Mouse (Mus musculus) thymus, postnatal 36 days (tissue): ENCODE measurements at regions not wholly inside any gene's neighbourhood (a gene's known extent, or its start where the extent isn't known, plus 50 kb on each side); places are given as distances from the start of the nearest gene placed in this dataset.
"Not testable (repeated sequence)": the region's sequence is repeated elsewhere in the genome, so short reads cannot be mapped to it uniquely, and the experiment has no call there.

Source experiments
- DNase-seq, 2 experiments: peaks; one replicate each; pipeline ENCODE4 v3.0.0; 2022; ENCODE audit warnings: mixed read lengths in 2 of 2

DNA sequence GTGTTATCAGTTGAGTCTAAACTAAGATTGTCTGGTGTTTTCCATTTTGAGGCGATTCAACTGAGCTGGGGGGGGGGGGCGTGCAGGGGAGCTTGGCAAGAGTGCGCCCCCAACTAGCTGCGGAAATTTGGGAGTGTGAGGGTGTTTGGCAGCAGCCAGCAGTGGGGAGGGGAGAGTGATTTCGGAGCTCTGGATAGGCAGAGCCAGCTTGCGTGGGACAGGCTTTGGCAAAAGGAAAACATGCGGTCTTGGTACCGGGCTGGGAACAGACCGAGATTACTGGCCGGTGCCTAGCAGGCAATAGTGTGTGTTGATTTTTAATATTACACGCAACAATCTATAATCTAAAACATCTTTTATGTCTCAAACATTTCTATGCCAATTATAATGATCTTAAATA is 199.4 kb upstream of the Cdk6 start:
- not testable (repeated sequence) for DNase-seq

DNA sequence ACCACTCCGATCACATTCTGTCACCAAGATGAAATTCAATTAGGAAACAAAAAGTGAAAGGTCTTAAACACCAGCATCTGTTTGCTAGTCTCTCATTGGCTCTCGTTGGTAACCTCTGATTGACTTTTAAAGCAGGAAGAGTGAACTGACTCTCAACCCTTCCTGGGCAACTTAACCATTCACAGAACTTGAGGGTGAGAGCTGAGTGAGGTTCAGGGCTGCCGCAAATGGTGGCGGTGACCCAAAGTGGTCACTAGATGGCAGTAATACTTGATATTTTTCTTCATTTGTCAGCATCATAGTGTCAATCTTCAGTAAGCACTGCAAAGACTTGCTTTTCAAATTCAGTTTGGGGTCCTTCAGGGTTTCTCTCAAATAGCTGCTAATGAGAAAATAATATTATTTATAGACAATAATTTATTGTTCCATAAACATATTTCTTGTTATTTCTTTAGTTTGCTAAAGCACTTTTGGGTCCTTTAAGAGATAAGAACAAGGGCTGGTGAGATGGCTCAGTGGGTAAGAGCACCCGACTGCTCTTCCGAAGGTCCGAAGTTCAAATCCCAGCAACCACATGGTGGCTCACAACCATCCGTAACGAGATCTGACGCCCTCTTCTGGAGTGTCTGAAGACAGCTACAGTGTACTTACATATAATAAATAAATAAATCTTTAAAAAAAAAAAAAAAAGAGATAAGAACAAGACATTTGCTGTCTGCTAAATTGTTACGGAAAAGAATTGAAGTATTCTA is 194.6 kb upstream of the Cdk6 start:
- DNase-seq = peak; percentile 9 to 11

DNA sequence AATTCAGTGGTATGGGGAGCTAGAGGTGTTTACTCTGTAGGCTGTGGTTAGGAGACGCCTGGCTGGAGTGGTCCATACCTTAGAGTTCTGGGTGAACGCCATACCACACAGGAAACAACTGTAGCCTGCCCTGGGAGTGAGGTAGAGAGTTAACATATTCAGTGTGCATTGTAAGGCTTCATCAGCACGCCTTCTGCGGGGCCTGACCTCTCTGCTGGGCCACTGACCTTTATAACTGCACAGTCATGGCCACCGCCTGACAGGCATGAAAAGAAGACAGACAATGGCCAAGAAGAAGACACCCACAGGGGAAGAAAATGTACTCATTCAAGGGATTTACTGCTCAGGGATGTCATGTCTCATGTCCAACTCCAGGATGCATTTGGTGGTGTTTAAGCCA is 191.4 kb upstream of the Cdk6 start:
- not testable (repeated sequence) for DNase-seq

DNA sequence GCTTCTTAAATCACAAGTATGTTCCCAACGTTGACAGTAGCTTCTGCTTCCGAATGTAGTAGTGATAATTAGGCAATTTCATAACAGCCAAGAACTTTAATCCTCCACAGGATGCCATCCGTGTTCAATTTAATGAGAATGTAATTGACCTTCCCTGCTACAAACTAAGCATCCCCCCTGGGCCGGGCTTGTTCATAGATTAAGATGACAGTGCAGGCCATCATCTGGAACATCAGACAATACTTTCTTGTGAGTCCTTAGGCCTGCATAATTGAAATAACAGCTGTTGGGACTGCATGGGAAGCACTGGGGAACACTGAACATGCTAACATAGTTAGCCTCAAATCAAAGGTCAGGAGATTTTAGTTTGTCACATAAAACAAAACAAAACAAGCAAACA is 190.5 kb upstream of the Cdk6 start:
- DNase-seq = not testable (repeated sequence)

DNA sequence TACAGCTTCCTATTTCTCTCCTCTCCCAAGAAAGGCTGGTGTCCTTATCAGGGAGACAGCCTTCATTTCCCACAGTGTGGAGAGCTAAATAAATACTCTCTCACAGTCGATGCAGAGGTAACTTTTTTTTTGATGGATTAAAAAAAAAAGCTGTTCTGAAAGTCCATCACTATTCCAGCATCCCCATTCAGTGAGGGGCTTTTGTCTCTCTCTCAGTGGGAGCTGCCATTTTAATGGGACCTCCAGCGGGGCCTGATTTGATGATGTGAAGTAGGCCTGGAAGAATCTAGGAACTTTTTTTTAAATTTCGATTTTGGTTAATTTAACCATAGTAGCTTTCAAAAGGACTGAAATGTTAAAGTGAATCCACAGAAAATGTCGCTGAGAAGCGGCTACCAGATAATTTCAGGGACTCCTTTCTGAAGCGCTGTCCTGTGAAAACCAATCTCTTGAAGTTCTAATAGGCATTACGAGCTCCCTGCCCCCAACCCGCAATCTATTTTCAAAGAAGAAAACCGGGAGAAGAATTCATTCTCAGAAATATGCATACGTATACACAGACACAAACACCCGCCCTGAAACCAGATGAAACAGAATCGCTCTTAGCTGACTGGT is 189.6 kb upstream of the Cdk6 start:
- DNase-seq = not testable (repeated sequence)

DNA sequence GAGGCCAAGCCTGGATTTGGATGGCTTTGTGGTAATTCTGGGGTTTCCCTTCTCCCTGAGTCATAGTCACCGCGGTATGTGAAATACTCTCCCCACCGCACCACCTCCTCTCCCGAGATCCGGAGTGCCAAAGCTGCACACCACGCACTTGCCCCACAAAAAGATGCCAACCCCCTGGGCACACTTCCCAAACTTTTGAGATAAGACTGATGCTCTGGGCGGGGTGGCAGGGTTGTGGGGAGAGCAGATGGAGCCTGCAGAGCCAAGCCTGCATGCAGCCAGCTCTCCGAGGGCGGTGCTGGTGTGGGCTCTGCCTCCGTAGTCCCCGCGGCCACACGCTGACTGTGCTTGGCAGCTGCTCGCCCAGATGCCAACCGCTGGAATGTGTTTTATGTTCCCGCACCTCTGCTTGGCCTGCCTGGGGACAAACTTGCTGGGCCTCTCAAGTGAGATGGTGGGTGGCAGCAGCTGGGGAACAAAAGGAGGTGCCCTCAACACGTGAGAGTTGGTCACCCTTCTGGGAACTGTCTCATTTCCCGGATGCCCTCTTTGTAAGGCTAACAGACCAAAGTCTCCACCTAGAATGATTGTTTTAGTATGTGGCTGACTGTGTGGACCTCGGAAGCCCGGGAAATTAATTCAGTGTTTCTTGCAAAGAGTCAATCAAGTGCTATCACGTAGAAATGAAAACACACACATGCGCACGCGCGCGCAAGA is 189.0 kb upstream of the Cdk6 start:
- DNase-seq = peak; percentile 11 to 16

DNA sequence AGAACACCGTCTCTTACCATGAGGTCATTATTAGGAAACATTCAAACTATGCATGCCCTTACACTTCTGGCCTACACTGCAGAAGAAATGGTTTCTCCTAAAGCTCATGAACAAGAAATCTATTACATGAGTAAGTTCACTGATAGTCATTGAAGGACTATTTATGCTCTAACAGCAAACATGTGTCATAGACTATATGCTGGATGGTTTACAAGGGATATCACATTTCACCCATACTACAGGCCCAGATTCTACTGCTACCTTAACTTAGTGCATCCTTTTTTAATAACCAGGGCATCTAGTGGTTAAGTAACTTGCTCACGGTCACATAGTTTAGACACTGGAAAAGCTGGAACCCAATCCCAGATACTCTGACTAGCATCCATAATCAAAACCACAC is 175.8 kb upstream of the Cdk6 start:
- not testable (repeated sequence) for DNase-seq

DNA sequence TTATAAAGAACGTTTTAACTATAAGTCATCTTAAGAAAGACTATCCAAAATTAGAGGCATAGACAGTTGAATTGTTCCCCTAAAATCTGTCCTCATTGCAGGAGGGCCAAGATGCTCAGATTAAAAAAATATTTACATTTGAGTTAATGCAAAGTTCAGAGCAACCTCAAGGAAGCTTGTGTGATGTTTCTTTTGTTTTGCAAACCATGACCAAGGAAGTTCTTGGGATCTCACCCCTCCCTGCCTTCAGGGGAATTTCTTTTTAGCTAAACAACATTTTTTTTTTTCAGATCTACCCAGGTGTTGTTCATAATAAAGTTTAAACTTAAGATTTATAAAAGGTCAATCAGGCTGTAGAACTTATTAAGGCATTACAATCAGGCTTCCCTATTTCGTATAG is 174.8 kb upstream of the Cdk6 start:
- DNase-seq = not testable (repeated sequence)

DNA sequence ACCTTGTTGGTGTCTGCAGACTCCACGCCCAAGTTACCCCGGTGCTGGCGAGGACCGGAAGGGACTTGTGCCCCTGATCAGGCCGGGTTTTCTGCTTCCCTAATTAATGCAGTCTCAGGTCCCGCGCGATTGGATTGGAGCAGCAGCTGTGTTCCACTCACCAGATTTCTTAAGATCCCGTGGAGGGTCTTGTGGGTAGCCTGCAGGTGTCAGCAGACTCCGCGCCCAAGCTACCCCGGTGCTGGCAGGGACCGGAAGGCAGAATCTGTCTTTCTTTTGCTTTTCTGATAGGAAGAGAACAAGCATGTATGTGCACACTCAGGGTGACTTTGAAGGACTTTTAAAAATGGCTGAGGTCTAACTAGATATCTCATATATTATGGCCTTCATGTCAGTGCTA is 147.7 kb upstream of the Cdk6 start:
- DNase-seq = peak; percentile 26 to 52

DNA sequence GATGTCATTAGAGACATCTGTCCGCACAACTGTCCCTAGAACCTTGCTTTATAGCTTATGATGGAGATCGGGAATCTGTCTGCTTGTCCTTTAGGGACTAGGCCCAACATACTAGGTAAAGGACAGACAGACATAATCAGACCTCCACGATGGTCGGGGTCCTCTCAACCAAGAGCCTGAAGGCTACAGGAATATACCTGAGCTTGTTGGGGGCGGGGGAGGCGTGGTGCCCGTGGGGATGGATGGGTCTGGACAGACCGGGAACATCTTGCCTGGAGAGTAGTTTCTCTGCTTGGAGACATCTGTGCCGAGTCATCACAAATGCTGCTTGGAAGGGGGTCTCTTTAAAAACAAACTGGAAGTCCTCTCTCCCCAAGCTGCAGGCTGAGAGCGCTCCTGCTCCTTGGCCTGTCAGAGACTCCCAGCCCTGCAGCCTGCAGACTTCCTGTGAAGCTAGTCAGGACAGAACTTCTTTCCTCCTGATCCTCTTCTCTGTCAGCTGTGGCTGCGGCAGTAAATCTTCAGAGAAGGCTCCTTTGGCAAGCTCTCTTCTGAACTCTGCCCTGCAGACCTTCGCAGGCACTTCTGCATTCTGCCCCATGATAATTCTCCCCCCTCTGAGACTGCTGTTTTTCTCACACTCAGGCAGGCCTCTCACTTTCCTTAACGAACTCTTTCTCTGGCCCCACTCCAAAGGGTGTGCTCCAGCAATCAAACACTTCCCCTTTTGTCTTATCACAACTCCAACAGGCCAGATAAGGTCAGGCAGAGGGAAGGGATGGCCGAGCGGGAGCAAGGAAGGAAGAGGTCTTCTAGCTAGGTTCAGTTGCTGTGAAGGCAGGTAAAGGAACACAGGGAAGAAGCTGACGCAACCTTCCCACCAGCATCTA is 143.1 kb upstream of the Cdk6 start:
- DNase-seq = peak in 1 of 2 experiments; percentile 2

DNA sequence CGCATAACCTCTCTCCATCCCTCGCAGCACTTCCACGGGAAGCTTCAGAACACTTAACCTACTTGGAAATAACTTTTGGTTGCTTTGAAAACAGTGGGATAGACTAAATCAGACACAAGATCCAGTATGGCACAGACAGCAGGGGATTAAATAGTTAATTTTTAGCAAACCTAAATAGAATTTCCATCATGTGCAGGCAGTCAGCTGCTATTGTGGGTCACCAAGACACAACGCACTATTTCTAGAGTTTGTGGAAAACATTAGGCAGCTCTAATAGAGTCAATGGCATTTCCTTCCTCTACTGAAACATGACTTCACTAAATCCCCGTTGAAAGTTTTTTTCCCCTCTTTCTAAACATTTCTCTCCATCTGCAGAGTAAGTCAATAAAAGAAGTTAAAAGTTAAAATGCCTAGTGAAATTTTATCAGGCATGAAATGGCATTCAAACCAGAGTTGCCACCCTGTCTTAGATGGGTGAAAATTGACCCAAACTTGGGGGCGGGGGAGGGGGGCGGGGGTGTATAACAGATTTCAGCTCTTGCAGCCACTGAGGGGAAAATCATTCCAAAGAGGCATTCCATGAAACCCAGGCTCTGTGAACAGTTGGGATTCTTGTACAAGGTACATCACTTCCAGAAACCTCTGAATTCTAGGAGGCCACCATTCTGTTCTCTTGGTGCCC is 142.3 kb upstream of the Cdk6 start:
- not testable (repeated sequence) for DNase-seq

DNA sequence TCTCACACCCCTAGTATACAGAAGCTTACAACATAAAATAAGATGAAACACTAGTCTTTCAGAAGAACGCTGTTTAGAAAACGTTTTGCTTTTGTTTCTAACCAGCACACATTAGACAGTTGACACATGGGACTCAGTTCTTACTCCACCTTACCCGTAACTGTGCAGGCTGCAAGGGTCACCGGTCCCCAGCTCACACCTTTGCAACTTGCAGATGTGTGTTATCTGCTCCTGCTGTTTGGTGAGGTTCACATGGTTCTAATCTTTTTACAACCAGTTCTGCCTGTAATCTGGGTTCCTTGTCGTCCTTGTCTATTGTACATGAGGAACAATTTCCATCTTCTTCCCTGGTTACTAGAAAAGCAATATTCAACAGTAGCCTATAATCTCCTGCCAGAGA is 135.1 kb upstream of the Cdk6 start:
- not testable (repeated sequence) for DNase-seq

DNA sequence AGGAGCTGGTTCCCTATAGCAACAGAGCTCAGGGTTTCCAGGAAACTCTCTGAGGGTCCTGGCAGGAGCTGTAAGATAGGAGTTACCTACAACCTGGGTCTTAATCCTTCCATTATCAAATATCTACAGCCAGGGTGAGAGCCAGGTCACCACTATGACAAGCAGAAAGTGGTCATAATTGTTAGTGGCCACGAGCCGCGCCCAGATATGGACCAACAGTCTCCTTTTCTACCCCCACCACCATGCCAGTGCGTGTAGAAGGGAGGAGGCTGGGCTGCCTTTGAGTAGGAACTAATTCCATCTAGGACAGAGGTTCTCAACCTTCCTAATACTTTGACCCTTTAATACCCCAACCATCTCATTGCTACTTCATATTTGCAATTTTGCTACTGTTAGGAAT is 133.0 kb upstream of the Cdk6 start:
- DNase-seq = not testable (repeated sequence)

DNA sequence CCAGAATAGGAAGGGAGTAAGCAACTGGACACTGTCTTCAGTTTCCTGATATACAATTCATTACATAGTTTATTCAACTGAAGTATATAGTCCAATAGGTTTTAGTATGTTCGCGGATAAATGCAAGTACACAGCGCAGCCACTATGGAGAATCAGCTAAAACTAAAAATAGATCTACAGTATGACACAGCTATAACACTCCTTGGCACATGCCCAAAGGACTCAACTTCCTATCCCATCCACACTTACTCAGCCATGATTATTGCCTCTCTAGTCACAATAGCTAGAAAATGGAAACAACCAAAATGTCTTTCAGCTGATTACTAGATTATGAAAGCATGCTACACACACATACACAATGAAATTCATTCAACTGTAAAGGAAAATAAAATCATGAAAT is 130.0 kb upstream of the Cdk6 start:
- DNase-seq = no peak

DNA sequence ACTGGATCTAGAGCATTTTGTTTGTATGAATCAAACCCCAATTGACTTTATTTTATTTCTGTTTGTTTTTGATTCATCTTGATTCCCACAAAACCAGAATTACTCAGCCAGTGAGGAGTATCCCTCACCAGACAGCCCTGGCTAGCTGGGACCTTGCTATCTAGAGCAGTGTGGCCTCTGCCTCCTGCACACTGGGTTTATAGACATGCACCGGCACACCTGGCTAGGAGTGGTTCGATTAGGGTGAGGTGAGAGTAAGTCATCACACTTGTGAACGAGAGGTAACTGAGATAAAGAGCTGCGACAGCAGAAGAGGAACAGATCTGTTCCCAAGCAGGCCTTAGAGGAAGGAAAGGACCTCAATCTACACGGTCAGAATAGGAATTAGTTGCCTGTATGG is 125.2 kb upstream of the Cdk6 start:
- DNase-seq = no peak

DNA sequence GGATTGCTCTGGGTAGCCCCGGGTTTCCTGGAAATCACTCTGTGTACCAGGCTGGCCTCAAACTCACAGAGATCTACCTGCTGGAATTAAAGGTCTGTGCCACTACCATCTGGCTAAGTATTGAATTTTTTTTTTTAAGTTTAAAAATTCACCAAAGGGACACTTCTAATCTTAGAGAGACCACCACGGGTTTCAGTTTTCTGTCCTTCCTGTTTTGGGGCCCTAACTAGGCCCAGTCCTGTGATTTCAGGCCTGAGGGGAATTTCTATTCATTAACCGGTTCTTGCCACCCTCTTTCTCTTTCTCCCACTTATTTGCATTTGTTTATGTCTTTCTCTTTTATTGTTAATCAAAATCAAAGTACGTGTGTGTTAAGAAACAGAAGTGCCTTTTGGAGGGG is 122.1 kb upstream of the Cdk6 start:
- DNase-seq = no peak

DNA sequence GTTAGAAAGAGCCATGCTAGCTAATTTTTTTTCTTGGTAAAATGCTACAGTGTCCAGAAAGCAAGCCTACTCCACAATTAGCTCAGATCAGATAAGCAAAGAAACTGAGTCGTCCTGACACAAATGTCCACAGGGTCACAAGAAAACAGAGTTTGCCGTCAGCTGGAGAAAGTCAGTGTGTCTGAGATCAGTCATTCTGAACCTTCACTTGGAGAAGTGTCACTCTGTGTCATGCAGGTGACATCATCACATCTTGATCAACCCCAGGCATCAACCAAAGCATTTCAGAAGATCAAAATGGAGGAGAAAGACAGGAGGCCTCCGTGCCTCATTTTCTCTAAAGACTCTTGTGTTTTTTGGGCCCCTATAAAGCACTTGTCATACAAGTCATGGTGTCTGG is 121.5 kb upstream of the Cdk6 start:
- no peak for DNase-seq

DNA sequence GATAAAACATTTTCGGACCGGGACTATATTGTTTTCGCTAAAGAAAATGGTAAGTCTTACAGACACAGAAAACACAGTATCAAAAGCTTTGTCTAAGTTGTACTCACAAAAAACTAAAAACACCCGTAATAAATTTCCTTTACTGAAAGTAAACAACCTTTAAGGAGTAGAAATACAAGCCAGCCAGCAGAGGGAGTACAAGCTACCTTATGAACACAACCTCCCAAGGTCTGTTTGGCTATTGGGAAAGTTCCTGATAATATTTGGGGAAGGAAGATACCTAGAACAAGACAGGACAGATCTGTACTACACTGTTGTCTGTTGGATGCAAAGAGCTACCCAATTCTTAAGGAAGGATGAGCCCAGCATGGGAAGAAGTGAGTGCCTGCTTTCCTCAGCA is 117.5 kb upstream of the Cdk6 start:
- DNase-seq = not testable (repeated sequence)

DNA sequence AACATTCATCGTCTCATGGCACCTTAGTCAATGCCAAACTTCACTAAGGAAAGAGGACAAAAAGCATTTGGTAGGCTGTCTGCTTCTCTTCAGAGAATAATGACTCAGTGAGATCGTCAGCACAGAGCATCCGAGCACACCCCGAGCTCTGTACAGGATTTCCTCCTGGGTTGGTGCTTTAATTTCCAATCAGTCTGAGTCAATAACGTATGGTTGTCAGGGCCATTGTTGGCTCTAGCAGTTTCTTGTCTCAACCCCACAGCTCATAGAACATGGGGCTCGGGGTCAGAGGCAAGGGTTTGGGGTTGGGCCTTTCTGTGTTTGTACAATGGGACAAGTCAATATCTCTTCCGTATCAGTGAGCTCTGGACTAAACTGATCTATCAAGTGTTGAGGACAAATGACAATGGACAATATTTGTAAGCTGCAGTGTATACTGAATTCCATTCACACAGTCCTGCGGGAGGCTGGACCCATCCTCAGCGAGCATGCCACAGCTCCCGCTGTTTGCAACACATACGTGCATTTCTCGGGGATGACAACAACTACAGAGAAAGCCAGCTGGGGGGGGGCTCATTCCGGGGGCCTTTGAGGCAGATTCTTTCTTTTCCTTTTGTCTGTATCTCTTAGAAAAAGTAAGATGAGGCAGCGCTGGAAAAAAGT is 116.8 kb upstream of the Cdk6 start:
- not testable (repeated sequence) for DNase-seq

DNA sequence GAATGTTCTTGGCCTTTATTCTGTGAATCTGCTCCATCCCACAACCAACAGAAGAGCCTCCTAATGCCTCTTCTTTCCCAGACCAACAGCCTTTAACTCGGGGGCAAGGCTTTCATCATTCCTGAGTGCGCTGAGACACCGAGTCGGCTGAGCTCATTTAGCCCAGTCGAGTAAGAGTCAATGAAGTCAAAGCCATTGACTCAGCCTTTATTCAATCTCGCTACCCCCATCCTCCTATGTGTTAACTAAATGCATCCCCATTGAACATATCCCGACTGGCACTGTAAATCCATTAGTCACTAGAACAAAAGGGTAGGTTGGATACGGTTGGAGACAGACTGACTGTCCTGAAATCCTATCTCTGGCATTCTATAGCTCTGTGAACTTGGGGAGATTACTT is 115.9 kb upstream of the Cdk6 start:
- not testable (repeated sequence) for DNase-seq

DNA sequence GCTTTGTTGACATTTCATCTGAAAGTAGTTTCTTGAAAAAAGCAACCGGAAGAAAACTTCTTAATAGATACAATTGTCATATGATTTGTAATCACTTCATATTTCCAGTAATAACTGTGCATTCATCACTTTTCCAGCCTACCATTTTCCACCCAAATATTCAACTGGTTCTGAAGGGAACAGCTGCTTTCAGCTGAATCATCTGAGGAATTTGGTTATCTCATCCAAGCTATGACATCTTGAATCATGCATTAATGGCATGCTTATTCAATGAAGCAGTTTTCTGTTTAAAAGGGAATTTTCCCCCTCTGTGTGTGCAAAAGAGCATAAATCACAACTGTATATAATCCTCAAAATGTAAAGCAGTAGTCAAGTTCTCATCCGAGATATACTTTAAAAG is 97.2 kb upstream of the Cdk6 start:
- DNase-seq = not testable (repeated sequence)

DNA sequence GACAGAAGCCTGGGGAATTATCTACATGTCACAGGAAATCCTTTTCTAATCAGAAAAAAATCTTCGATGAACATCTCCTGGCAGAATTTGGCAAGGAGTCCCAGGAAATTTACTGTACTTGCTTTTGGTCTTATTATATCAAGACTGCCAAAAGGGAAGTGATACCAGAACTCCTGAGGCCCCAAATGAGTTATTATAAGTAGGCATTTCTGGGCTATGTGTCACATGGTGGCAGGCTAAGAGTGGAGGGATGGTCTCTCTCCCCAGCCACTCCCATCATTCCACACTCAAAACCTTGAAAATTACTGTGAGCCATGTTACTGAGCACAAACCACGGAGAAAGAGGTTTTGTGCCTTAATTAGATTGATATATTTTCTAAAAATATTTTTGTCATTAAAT is 94.0 kb upstream of the Cdk6 start:
- DNase-seq = no peak
